ENCODE assay signal across 21 mouse cellular contexts in genomic region chr1:191202208-191202952, GRCm38 (mm10). TPM values are rescaled to one million over a fixed set of nuclear protein-coding genes. Genes with fewer than 3 reads are reported as not detected.
A peak's percentile ranks its signal among the peaks of the same experiment; 100 is the strongest.
DNase-seq lines count a peak whose midpoint lies in the region; ATAC-seq and TF ChIP-seq lines count a peak whose summit lies in the region.
"Had no signal": no experiment of that assay in that cellular context is flagged by ENCODE, and none has a peak within 500 bp of the region (broad histone marks: within the 10 kb centered on the region; RNA-seq: fewer than 3 reads in every experiment).

No protein-coding gene starts in this region.

- no peak for ATAC-seq in forebrain, embryonic 11.5 days (replicated peaks; ENCODE audit: low FRiP score)
- no peak for ATAC-seq in forebrain, embryonic 13.5 days
- no peak for ATAC-seq in liver, embryonic 14.5 days (ENCODE audit: insufficient read depth)
- no peak for ATAC-seq in liver, embryonic 12.5 days

- WGBS in forebrain, embryonic 11.5 days, result 87% methylated on average over 11 of the region's 11 CpGs
- 84% methylated on average over 11 of the region's 11 CpGs for WGBS in forebrain, embryonic 13.5 days
- WGBS in liver, embryonic 14.5 days (ENCODE audit: insufficient replicate concordance), result 62% methylated on average over 11 of the region's 11 CpGs
- 72% methylated on average over 11 of the region's 11 CpGs for WGBS in liver, embryonic 12.5 days (ENCODE audit: insufficient replicate concordance)
- 86% methylated on average over 11 of the region's 11 CpGs for WGBS in bone marrow, adult 2 months

- no peaks in the 10 kb centered on the region for H3K79me2 ChIP-seq in CH12.LX (replicated peaks; ENCODE audit: control insufficient read depth, extremely low read depth, insufficient read depth, poor library complexity, severe bottlenecking)

- no peak overlapping the region for H3K4me3 ChIP-seq in forebrain, embryonic 11.5 days (ENCODE audit: low read depth, low read length)
- no peak overlapping the region for H3K4me3 ChIP-seq in forebrain, embryonic 13.5 days
- no peak overlapping the region for H3K4me3 ChIP-seq in liver, embryonic 14.5 days (ENCODE audit: insufficient read depth in 1 of 2, low read depth in 2 of 2, low read length in 2 of 2)
- no peak overlapping the region for H3K4me3 ChIP-seq in liver, embryonic 12.5 days
- H3K4me3 ChIP-seq in CH12.LX (replicated peaks in 1 of 3; ENCODE audit: low read depth in 2 of 3, low read length in 2 of 3, poor library complexity in 1 of 3), result no peak overlapping the region
- H3K4me3 ChIP-seq in bone marrow, adult 2 months (replicated peaks; ENCODE audit: control insufficient read depth, low read depth, low read length), result no peak overlapping the region
- H3K4me3 ChIP-seq: embryonic facial prominence, embryonic 10.5 days; hindbrain, embryonic 15.5 days; myocyte had no signal

- H3K36me3 ChIP-seq in forebrain, embryonic 11.5 days (ENCODE audit: control insufficient read depth, insufficient read depth, low read length), result no peaks in the 10 kb centered on the region; the same call in 1 of the 2 replicates
- no peaks in the 10 kb centered on the region for H3K36me3 ChIP-seq in forebrain, embryonic 13.5 days (ENCODE audit: poor library complexity, severe bottlenecking)
- no peaks in the 10 kb centered on the region for H3K36me3 ChIP-seq in liver, embryonic 14.5 days (replicated peaks; ENCODE audit: control insufficient read depth, insufficient read depth, low read depth)
- no peaks in the 10 kb centered on the region for H3K36me3 ChIP-seq in liver, embryonic 12.5 days
- no peaks in the 10 kb centered on the region for H3K36me3 ChIP-seq in CH12.LX (replicated peaks in 1 of 2; ENCODE audit: control insufficient read depth in 1 of 2, insufficient read depth in 1 of 2, low read length in 1 of 2)
- H3K36me3 ChIP-seq: embryonic facial prominence, embryonic 10.5 days; hindbrain, embryonic 15.5 days had no signal

- TF ChIP-seq EP300 in liver, embryonic 14.5 days (IDR thresholded peaks at IDR 0.05; ENCODE audit: low read depth), result no peak
- no peak for TF ChIP-seq EP300 in CH12.LX (IDR thresholded peaks at IDR 0.05; ENCODE audit: low read length)

- no peak overlapping the region for H3K4me2 ChIP-seq in forebrain, embryonic 11.5 days (ENCODE audit: low read depth, low read length, severe bottlenecking)
- H3K4me2 ChIP-seq in forebrain, embryonic 13.5 days, result no peak overlapping the region
- no peak overlapping the region for H3K4me2 ChIP-seq in liver, embryonic 14.5 days (ENCODE audit: low read depth)
- H3K4me2 ChIP-seq in liver, embryonic 12.5 days, result no peak overlapping the region
- no peak overlapping the region for H3K4me2 ChIP-seq in CH12.LX (ENCODE audit: insufficient read depth, low read depth, poor library complexity, severe bottlenecking)
- H3K4me2 ChIP-seq: hindbrain, embryonic 15.5 days had no signal

- no peak for TF ChIP-seq POLR2A in CH12.LX (IDR thresholded peaks at IDR 0.05; ENCODE audit: low read depth, low read length)
- TF ChIP-seq POLR2A in bone marrow, adult 2 months (IDR thresholded peaks at IDR 0.05; ENCODE audit: borderline replicate concordance, control insufficient read depth, low read depth, low read length), result no peak

- dilution Hi-C loops in CH12.LX (cut with MboI; ENCODE audit: extremely low pct_ligation_motif_present, extremely low pct_unique_long_range_greater_than_20kb, low sequenced_read_pairs), result no loop called here

- no peaks in the 10 kb centered on the region for H3K27me3 ChIP-seq in forebrain, embryonic 11.5 days (ENCODE audit: control insufficient read depth, insufficient read depth, low read length)
- no peaks in the 10 kb centered on the region for H3K27me3 ChIP-seq in forebrain, embryonic 13.5 days
- H3K27me3 ChIP-seq in liver, embryonic 14.5 days (ENCODE audit: control insufficient read depth, insufficient read depth, low read length), result no peaks in the 10 kb centered on the region
- peaks cover 26% of the 10 kb centered on the region; the same call in 1 of the 2 replicates for H3K27me3 ChIP-seq in liver, embryonic 12.5 days (replicated peaks)
- peaks cover 1% of the 10 kb centered on the region for H3K27me3 ChIP-seq in CH12.LX (replicated peaks)

- H3K27ac ChIP-seq in forebrain, embryonic 11.5 days (ENCODE audit: low read depth, low read length), result no peak overlapping the region
- H3K27ac ChIP-seq in forebrain, embryonic 13.5 days, result no peak overlapping the region
- H3K27ac ChIP-seq in liver, embryonic 14.5 days, result no peak overlapping the region
- H3K27ac ChIP-seq in liver, embryonic 12.5 days, result no peak overlapping the region
- no peak overlapping the region for H3K27ac ChIP-seq in CH12.LX (ENCODE audit: insufficient read depth, low read depth)
- H3K27ac ChIP-seq in bone marrow, adult 2 months (ENCODE audit: control insufficient read depth, insufficient read depth, low read depth, low read length, poor library complexity), result no peak overlapping the region
- H3K27ac ChIP-seq: embryonic facial prominence, embryonic 10.5 days; hindbrain, embryonic 15.5 days had no signal

- TF ChIP-seq RAD21 in CH12.LX (IDR thresholded peaks at IDR 0.05; ENCODE audit: low read depth, low read length), result no peak; the same call in none of the 2 replicates

- no peak overlapping the region for H3K9ac ChIP-seq in forebrain, embryonic 11.5 days (ENCODE audit: low read length)
- no peak overlapping the region for H3K9ac ChIP-seq in forebrain, embryonic 13.5 days
- H3K9ac ChIP-seq in liver, embryonic 14.5 days (replicated peaks), result no peak overlapping the region
- no peak overlapping the region for H3K9ac ChIP-seq in liver, embryonic 12.5 days
- H3K9ac ChIP-seq in CH12.LX (ENCODE audit: insufficient read depth, low read depth), result no peak overlapping the region
- H3K9ac ChIP-seq: hindbrain, embryonic 15.5 days had no signal

- peak; percentile 69 for TF ChIP-seq CTCF in liver, embryonic 14.5 days (IDR thresholded peaks at IDR 0.05; ENCODE audit: low read depth)
- TF ChIP-seq CTCF in CH12.LX (conservative IDR thresholded peaks at IDR 0.05 in 1 of 2, IDR thresholded peaks at IDR 0.05 in 1 of 2; ENCODE audit: low read depth in 2 of 2, low read length in 2 of 2), result peak; percentile 19 to 37; a peak in 2 of 4 replicates
- peak; percentile 46 for TF ChIP-seq CTCF in bone marrow, adult 2 months (IDR thresholded peaks at IDR 0.05; ENCODE audit: control insufficient read depth, insufficient read depth, low read length)

- H3K4me1 ChIP-seq in forebrain, embryonic 11.5 days (replicated peaks; ENCODE audit: control insufficient read depth, insufficient read depth, low read length), result no peaks in the 10 kb centered on the region
- H3K4me1 ChIP-seq in forebrain, embryonic 13.5 days, result no peaks in the 10 kb centered on the region
- peaks cover 0 to 3% of the 10 kb centered on the region in 2 experiments; a peak in 1 of 4 replicates for H3K4me1 ChIP-seq in liver, embryonic 14.5 days (replicated peaks; ENCODE audit: control insufficient read depth in 2 of 2, insufficient read depth in 2 of 2, low read length in 1 of 2)
- no peaks in the 10 kb centered on the region for H3K4me1 ChIP-seq in liver, embryonic 12.5 days
- H3K4me1 ChIP-seq in CH12.LX (ENCODE audit: control insufficient read depth in 1 of 2, insufficient read depth in 2 of 2), result peaks cover 9 to 43% of the 10 kb centered on the region in 2 experiments
- H3K4me1 ChIP-seq in bone marrow, adult 2 months (ENCODE audit: control insufficient read depth, insufficient read depth, low read length), result peaks cover 7% of the 10 kb centered on the region
- H3K4me1 ChIP-seq: embryonic facial prominence, embryonic 10.5 days; hindbrain, embryonic 15.5 days had no signal

- H3K9me3 ChIP-seq in forebrain, embryonic 11.5 days (ENCODE audit: control insufficient read depth, low read length), result no peaks in the 10 kb centered on the region
- H3K9me3 ChIP-seq in forebrain, embryonic 13.5 days (replicated peaks), result no peaks in the 10 kb centered on the region
- H3K9me3 ChIP-seq in liver, embryonic 14.5 days (ENCODE audit: control insufficient read depth, low read length), result no peaks in the 10 kb centered on the region
- H3K9me3 ChIP-seq in liver, embryonic 12.5 days (replicated peaks), result no peaks in the 10 kb centered on the region
- H3K9me3 ChIP-seq in CH12.LX (replicated peaks; ENCODE audit: low read length), result peaks cover 14% of the 10 kb centered on the region
- H3K9me3 ChIP-seq: embryonic facial prominence, embryonic 10.5 days; hindbrain, embryonic 15.5 days had no signal

- peak; percentile 29 for DNase-seq in forebrain, embryonic 11.5 days (ENCODE audit: low spot score)
- no peak for DNase-seq in liver, embryonic 14.5 days (ENCODE audit: low read depth in 3 of 3, low spot score in 3 of 3)
- DNase-seq in CH12.LX (ENCODE audit: extremely low read depth) (no peak), MN1 (ENCODE audit: low spot score) (no peak)
- no peak for DNase-seq in adrenal gland, postnatal 14 days
- DNase-seq: adrenal gland, adult 8-10 months; cerebellum, postnatal 25 days; heart, adult 18-20 months; kidney, adult 9 months; layer of hippocampus, adult 9-11 months; right cerebral cortex, adult 18-20 months had no signal

- in situ Hi-C loops in CH12.LX (cut with MboI; ENCODE audit: low pct_ligation_motif_present, low pct_unique_long_range_greater_than_20kb, low sequenced_read_pairs), result no loop called here

RNA-seq across cellular contexts. Expression of gene Atf3, which starts 15.5 kb away (rescaled TPM):
- 2.0 and 2.4 TPM in 2 replicates for polyA plus RNA-seq in forebrain, embryonic 11.5 days (2014; fragmentation: Nextera tagmentation; extraction: Ambion mirVana)
- polyA plus RNA-seq in forebrain, embryonic 13.5 days (2015; fragmentation: Nextera tagmentation; extraction: Ambion mirVana), result 1.0 and 1.4 TPM in 2 replicates
- 0.53 and 0.76 TPM in 2 replicates for polyA plus RNA-seq in liver, embryonic 14.5 days (2012; rRNA removed)
- 0.94 and 1.3 TPM in 2 replicates for polyA plus RNA-seq in liver, embryonic 14.5 days (2014; fragmentation: Nextera tagmentation; extraction: Ambion mirVana)
- 2.3 and 2.4 TPM in 2 replicates for polyA plus RNA-seq in liver, embryonic 12.5 days (2016; fragmentation: Nextera tagmentation; extraction: Ambion mirVana)
- total RNA-seq in CH12.LX (2012; rRNA removed), result 13.7 and 32.9 TPM in 2 replicates
- 39.7 and 41.5 TPM in 2 replicates for total RNA-seq in CH12.LX (2014; rRNA removed)
- 25.1 and 28.9 TPM in 2 replicates for polyA plus RNA-seq in CH12.LX (2012; ENCODE audit: insufficient read length, low read depth)
- 8.4 TPM in 1 of 2 replicates, not detected in the other for polyA plus RNA-seq in bone marrow, adult 2 months (2011; ENCODE audit: insufficient read depth, insufficient read length, low replicate concordance, missing spikeins)
- 2.4 and 4.8 TPM in 2 replicates for total RNA-seq in adrenal gland, postnatal 14 days (2021)

RNA-seq across cellular contexts. Expression of gene Fam71a, which starts 37.8 kb away (rescaled TPM):
- polyA plus RNA-seq in forebrain, embryonic 11.5 days (2014; fragmentation: Nextera tagmentation; extraction: Ambion mirVana), result not detected in 2 replicates
- polyA plus RNA-seq in forebrain, embryonic 13.5 days (2015; fragmentation: Nextera tagmentation; extraction: Ambion mirVana), result not detected in 2 replicates
- not detected in 2 replicates for polyA plus RNA-seq in liver, embryonic 14.5 days (2012; rRNA removed)
- not detected in 2 replicates for polyA plus RNA-seq in liver, embryonic 14.5 days (2014; fragmentation: Nextera tagmentation; extraction: Ambion mirVana)
- polyA plus RNA-seq in liver, embryonic 12.5 days (2016; fragmentation: Nextera tagmentation; extraction: Ambion mirVana), result not detected in 2 replicates
- not detected in 2 replicates for total RNA-seq in CH12.LX (2012; rRNA removed)
- total RNA-seq in CH12.LX (2014; rRNA removed), result not detected in 2 replicates
- polyA plus RNA-seq in CH12.LX (2012; ENCODE audit: insufficient read length, low read depth), result not detected in 2 replicates
- polyA plus RNA-seq in bone marrow, adult 2 months (2011; ENCODE audit: insufficient read depth, insufficient read length, low replicate concordance, missing spikeins), result not detected in 2 replicates
- not detected in 2 replicates for total RNA-seq in adrenal gland, postnatal 14 days (2021)
- total RNA-seq: adrenal gland, adult 8-10 months; heart, adult 18-20 months; left cerebral cortex, postnatal 25 days had no signal
- polyA plus RNA-seq: C2C12; embryonic facial prominence, embryonic 10.5 days; heart, postnatal 0 days; hindbrain, embryonic 15.5 days; liver, embryonic 16.5 days; myocyte had no signal
